Mouse (Mus musculus) bone marrow, adult 2 months (tissue): ENCODE measurements around the gene Fam107a.

Experiments
- CTCF ChIP-seq: fragments of 200-500 bp; IDR thresholded peaks from 2 replicates; pipeline ENCODE4 v1.5.1; 2011; ENCODE audit warnings: low read length, control low read depth; ENCODE audit not compliant: control insufficient read depth, insufficient read depth
- POLR2A ChIP-seq: fragments of 200-500 bp; IDR thresholded peaks from 2 replicates; pipeline ENCODE4 v1.6.1; 2011; ENCODE audit warnings: low read depth, mild to moderate bottlenecking, control low read depth, low read length, borderline replicate concordance; ENCODE audit not compliant: control insufficient read depth

DNA sequence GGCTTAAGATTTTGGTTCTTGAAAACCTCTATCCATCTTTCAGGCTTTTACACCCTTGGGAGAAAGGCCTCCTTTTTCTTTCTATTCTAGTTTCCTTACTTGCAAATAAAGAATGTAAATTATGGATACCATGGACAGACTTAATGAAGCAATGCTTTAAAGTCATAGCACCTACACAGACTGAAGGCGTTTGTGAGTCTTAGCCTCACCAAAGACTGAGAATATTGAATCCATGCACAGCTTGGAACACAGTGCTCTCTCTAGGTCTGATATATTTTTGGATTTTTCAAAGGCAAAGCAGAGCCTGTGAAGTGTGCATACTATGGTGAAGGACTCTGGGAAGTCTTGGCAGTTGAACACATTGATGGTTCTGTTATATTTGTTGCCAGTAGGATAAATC, 68.6 kb downstream of the Fam107a start:
- TF ChIP-seq POLR2A (no peak), CTCF (no peak)
